Mouse (Mus musculus) bone marrow, adult 2 months (tissue): ENCODE measurements at regions not wholly inside any gene's neighbourhood (a gene's known extent, or its start where the extent isn't known, plus 50 kb on each side); places are given as distances from the start of the nearest gene placed in this dataset.

Experiments
- CTCF ChIP-seq: fragments of 200-500 bp; IDR thresholded peaks from 2 replicates; pipeline ENCODE4 v1.5.1; 2011; ENCODE audit warnings: low read length, control low read depth; ENCODE audit not compliant: control insufficient read depth, insufficient read depth
- POLR2A ChIP-seq: fragments of 200-500 bp; IDR thresholded peaks from 2 replicates; pipeline ENCODE4 v1.6.1; 2011; ENCODE audit warnings: low read depth, mild to moderate bottlenecking, control low read depth, low read length, borderline replicate concordance; ENCODE audit not compliant: control insufficient read depth

- TF ChIP-seq POLR2A (no peak), CTCF (no peak)
Observed at GRCm38 (mm10) chr9:33681129-33681528, 804.6 kb upstream of the Kirrel3 start.
